Mouse (Mus musculus) kidney, postnatal 0 days (tissue): ENCODE results near the gene Lgals7. TPM values are rescaled to one million over a fixed set of nuclear protein-coding genes. Genes with fewer than 3 reads are reported as not detected.

Source experiments
- ATAC-seq: fragments of 200-750 bp; cut with Nextera tagmentation; replicated peaks from 2 replicates; pipeline ENCODE4 v1.8.0; 2017; ENCODE audit warnings: low read depth, moderate number of reproducible peaks, moderate TSS enrichment, moderate library complexity; ENCODE audit not compliant: low FRiP score
- DNase-seq: peaks from one replicate; pipeline ENCODE4 v3.0.0-alpha.2; 2016; ENCODE audit warnings: low spot score
- H3K27ac ChIP-seq: fragments of 300-500 bp; sonication (generic); 2 replicates; pipeline ENCODE4 v1.5.1; 2014; ENCODE audit warnings: mild to moderate bottlenecking
- H3K27me3 ChIP-seq: fragments of 300-500 bp; sonication (generic); 2 replicates; pipeline ENCODE4 v1.6.1; 2014; ENCODE audit warnings: low read length, mixed read lengths; ENCODE audit not compliant: insufficient read depth
- H3K36me3 ChIP-seq: fragments of 300-500 bp; sonication (generic); 2 replicates; pipeline ENCODE4 v1.6.1; 2014; ENCODE audit warnings: low read length, mixed read lengths; ENCODE audit not compliant: insufficient read depth
- H3K4me1 ChIP-seq: fragments of 300-500 bp; sonication (generic); replicated peaks from 2 replicates; pipeline ENCODE4 v1.6.1; 2014; ENCODE audit warnings: antibody characterized with exemption, low read length, mixed read lengths; ENCODE audit not compliant: insufficient read depth
- H3K4me2 ChIP-seq: fragments of 300-500 bp; sonication (generic); 2 replicates; pipeline ENCODE4 v1.6.1; 2014; ENCODE audit warnings: mild to moderate bottlenecking, low read length, moderate library complexity, mixed read lengths
- H3K4me3 ChIP-seq: fragments of 300-500 bp; sonication (generic); replicated peaks from 2 replicates; pipeline ENCODE4 v1.5.1; 2014; ENCODE audit warnings: low read depth, low read length
- H3K9ac ChIP-seq: fragments of 300-500 bp; sonication (generic); 2 replicates; pipeline ENCODE4 v1.6.1; 2014; ENCODE audit warnings: low read depth, low read length
- H3K9me3 ChIP-seq: fragments of 300-500 bp; sonication (generic); replicated peaks from 2 replicates; pipeline ENCODE4 v1.6.1; 2016; ENCODE audit warnings: low read length, inconsistent platforms, mixed read lengths
- CTCF ChIP-seq: IDR thresholded peaks from 2 replicates; pipeline ENCODE4 v1.5.1; 2016; ENCODE audit warnings: antibody characterized with exemption, low read depth, mild to moderate bottlenecking, moderate library complexity
- WGBS: fragments of 180-500 bp; shearing (Covaris S2); extraction: QIAGEN DNeasy Blood & Tissue Kit; methylation state at CpG from one replicate; pipeline ENCODE4 v1.1.7; 2014; 5-methylcytosine and 5-hydroxymethylcytosine counted together
- polyA plus RNA-seq: library from polyadenylated mRNA; unstranded; fragments of >200 nt; fragmentation: Nextera tagmentation; extraction: Ambion mirVana; gene quantifications from 2 replicates; pipeline ENCODE4 v1.2.1, GENCODE M21; 2015

Lgals7 gene
- polyA plus RNA-seq, 1 experiment from 2014 or later: 1.3 TPM

DNA sequence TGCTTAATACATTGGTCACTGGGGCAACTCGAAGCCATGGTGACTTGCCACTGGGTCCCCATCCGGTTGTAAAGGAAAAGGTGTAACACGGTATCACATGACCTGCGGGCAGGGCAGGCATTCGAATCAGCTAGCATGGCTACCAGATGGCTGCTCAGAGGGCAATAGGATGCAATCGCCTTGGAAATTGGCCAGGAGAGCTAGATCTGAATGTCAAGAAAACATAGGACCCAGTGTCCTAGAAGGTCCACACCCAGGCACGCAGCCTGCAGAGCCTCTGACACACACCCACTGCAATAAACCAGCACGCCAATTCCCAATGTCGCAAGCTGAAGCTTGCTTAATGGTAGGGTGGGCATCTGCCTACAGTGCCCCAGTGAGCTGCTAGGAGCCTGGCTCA lies 25.3 kb upstream of the Lgals7 start:
- H3K9ac ChIP-seq: no peak overlapping the region

DNA sequence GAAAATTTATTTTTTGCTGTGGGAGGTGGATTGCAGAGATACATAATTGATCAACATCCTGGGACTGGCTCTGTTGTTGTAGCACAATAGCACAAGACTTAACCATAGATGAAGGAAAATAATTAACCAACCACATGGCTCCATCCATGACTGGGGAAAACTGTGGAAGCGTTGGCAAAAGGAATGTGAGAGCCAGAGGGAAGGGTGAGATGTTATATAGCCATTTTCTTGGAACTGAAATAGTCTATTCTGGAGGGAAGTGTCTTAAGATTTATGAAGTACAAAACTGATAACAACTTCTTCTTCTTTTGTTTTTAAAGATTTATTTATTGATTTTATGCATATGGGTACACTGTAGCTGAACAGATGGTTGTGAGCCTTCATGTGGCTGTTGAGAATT lies 16.4 kb upstream of the Lgals7 start:
- Histone ChIP-seq H3K9ac (no peak overlapping the region), H3K4me3 (no peak overlapping the region), H3K4me1 (no peaks in the 10 kb centered on the region), H3K4me2 (no peak overlapping the region), H3K27me3 (no peaks in the 10 kb centered on the region), H3K9me3 (no peaks in the 10 kb centered on the region), H3K36me3 (no peaks in the 10 kb centered on the region), H3K27ac (no peak overlapping the region)
- TF ChIP-seq CTCF: no peak
- WGBS: 47% methylated on average over 1 of the region's 1 CpGs
- ATAC-seq: no peak
- no peak for DNase-seq

More for the DNA sequence above, 25.3 kb upstream of the Lgals7 start:
- H3K4me1 ChIP-seq: no peaks in the 10 kb centered on the region
- no peak overlapping the region for H3K27ac ChIP-seq
- no peaks in the 10 kb centered on the region for H3K9me3 ChIP-seq
- H3K27me3 ChIP-seq: no peaks in the 10 kb centered on the region
- TF ChIP-seq CTCF: no peak
- no peak overlapping the region for H3K4me3 ChIP-seq
- H3K4me2 ChIP-seq: no peak overlapping the region
- no peaks in the 10 kb centered on the region for H3K36me3 ChIP-seq
- 57% methylated on average over 9 of the region's 9 CpGs for WGBS
- ATAC-seq: no peak
- no peak for DNase-seq

DNA sequence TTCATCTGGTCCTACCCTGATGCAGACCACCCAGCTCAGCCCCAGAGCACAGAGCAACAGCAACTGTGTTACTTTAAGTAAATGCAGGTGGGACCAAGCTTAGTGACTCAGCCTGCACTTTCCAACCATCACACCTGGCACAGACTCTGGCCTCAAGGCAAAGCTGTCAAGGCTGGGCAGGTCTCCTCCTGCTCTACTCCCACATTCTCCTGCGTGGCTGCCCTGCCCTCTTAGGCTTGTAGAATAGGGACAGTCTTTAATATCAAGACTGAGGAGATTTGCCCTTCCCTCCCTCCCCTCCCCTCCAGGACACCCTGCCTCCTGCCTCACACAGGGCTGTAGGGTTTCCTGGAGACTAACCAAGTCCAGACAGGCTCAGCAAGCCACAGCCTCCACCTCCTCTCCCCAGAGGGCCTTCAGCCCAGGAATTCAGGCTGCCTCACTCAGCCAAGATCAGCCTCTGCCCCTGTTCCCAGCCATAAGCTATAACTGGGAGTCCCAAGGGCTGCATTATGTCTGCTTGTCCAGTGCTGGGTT lies 13.9 kb upstream of the Lgals7 start:
- DNase-seq (peak; percentile 46), ATAC-seq (0 out of 2 replicates have a peak, but pooled peaks have one; percentile 13)
- H3K9ac ChIP-seq: no peak overlapping the region

DNA sequence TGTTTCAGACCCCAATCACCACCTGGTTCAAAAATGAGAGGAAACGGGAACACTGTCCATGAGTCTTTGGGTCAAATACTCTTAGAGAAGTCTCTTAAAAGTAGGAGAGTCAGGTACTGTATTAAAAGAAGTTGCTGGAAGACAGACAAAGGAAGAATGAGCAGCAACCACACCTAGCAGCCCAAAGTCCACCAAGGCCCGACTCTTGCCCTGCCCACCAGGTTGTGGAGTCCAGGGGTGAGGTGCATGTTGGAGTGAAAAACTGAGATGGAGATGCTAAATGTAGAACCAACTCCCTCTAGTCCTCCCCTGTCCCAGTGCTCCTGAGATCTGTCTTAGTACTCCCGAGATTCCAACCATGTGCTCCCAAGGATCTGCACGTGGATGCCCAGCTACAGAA lies 13.0 kb upstream of the Lgals7 start:
- no peaks in the 10 kb centered on the region for H3K4me1 ChIP-seq
- DNase-seq (no peak), ATAC-seq (no peak)
- H3K4me2 ChIP-seq: no peak overlapping the region
- no peak overlapping the region for H3K4me3 ChIP-seq
- no peak for TF ChIP-seq CTCF
- no peak overlapping the region for H3K9ac ChIP-seq
- H3K36me3 ChIP-seq: no peaks in the 10 kb centered on the region
- no peaks in the 10 kb centered on the region for H3K9me3 ChIP-seq
- H3K27ac ChIP-seq: no peak overlapping the region
- H3K27me3 ChIP-seq: no peaks in the 10 kb centered on the region
- 63% methylated on average over 4 of the region's 4 CpGs for WGBS

More for the DNA sequence above, 13.9 kb upstream of the Lgals7 start:
- H3K4me2 ChIP-seq: no peak overlapping the region
- WGBS: 13% methylated on average over 1 of the region's 1 CpGs
- H3K9me3 ChIP-seq: no peaks in the 10 kb centered on the region
- H3K36me3 ChIP-seq: no peaks in the 10 kb centered on the region
- peak overlapping the region; percentile 5; the same call in 1 of the 2 replicates for H3K27ac ChIP-seq
- no peaks in the 10 kb centered on the region for H3K27me3 ChIP-seq
- H3K4me1 ChIP-seq: no peaks in the 10 kb centered on the region
- TF ChIP-seq CTCF: no peak
- H3K4me3 ChIP-seq: no peak overlapping the region

DNA sequence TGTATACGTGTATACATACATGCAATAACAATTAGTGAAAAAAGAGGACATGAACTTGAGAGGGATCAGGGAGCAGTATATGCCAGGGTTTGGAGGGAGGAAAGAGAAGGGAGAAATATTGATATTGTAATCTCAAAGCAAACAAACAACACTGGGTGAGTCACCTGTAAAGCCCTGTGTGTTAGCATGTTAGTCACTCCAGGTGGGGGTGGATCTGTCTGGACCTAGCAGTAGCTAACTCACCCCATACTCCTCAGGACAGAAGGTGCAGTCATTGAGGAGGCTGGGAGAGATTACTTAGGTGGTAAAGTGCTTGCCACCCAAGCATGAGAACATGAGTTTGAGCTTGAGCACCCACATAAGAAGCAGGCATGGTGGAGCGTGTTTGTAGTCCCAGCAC lies 3.7 kb upstream of the Lgals7 start:
- H3K27me3 ChIP-seq: no peaks in the 10 kb centered on the region

DNA sequence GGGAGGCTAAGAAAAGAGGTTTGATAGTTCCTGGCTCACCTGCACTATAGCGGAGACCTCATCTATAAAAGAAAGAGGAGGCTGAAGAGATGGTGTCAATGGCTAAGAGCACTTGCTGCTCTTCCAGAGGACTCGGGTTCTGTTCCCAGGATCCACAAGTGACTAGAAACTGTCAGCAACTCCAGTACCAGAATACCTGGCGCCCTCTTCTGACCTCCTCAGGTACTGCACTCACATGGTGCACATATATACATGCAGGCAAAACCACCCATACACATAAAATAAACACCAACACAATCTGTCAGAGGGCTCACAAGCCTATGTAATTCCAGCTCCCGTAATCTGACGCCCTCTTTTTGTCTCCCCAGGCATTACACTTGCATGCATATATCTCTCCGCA lies 2.8 kb upstream of the Lgals7 start:
- 89% methylated on average over 6 of the region's 6 CpGs for WGBS
- ATAC-seq: no peak

More for the DNA sequence above, 3.7 kb upstream of the Lgals7 start:
- no peak for TF ChIP-seq CTCF
- peaks cover 4% of the 10 kb centered on the region; the same call in 1 of the 2 replicates for H3K4me1 ChIP-seq
- no peak overlapping the region for H3K9ac ChIP-seq
- no peaks in the 10 kb centered on the region for H3K9me3 ChIP-seq
- no peak overlapping the region for H3K4me2 ChIP-seq
- ATAC-seq (no peak), DNase-seq (no peak)
- 91% methylated on average over 2 of the region's 2 CpGs for WGBS
- no peak overlapping the region for H3K27ac ChIP-seq
- H3K4me3 ChIP-seq: no peak overlapping the region
- H3K36me3 ChIP-seq: no peaks in the 10 kb centered on the region

More for the DNA sequence above, 2.8 kb upstream of the Lgals7 start:
- H3K4me3 ChIP-seq: no peak overlapping the region
- H3K9me3 ChIP-seq: no peaks in the 10 kb centered on the region
- no peak overlapping the region for H3K27ac ChIP-seq
- TF ChIP-seq CTCF: 0 out of 2 replicates have a peak, but pooled peaks have one; percentile 25
- H3K9ac ChIP-seq: no peak overlapping the region
- H3K4me2 ChIP-seq: no peak overlapping the region
- no peaks in the 10 kb centered on the region for H3K27me3 ChIP-seq
- DNase-seq: no peak
- H3K36me3 ChIP-seq: no peaks in the 10 kb centered on the region
- H3K4me1 ChIP-seq: peaks cover 4% of the 10 kb centered on the region; the same call in 1 of the 2 replicates
